Mouse (Mus musculus) limb, embryonic 10.5 days (tissue): ENCODE measurements around the gene Ankrd6. TPM values are rescaled to one million over a fixed set of nuclear protein-coding genes. Genes with fewer than 3 reads are reported as not detected.

Source experiments
- DNase-seq: peaks from one replicate; pipeline ENCODE4 v3.0.0-alpha.2; 2017; ENCODE audit warnings: low spot score
- H3K27ac ChIP-seq: fragments of 300-500 bp; sonication (generic); 2 replicates; pipeline ENCODE4 v1.5.1; 2016; ENCODE audit warnings: mild to moderate bottlenecking
- H3K27me3 ChIP-seq: fragments of 300-500 bp; sonication (generic); 2 replicates; pipeline ENCODE4 v1.6.1; 2016; ENCODE audit warnings: low read depth, mild to moderate bottlenecking; ENCODE audit not compliant: poor library complexity, severe bottlenecking
- H3K36me3 ChIP-seq: fragments of 300-500 bp; sonication (generic); 2 replicates; pipeline ENCODE4 v1.6.1; 2016; ENCODE audit warnings: mild to moderate bottlenecking, moderate library complexity
- H3K4me1 ChIP-seq: fragments of 300-500 bp; sonication (generic); 2 replicates; pipeline ENCODE4 v1.6.1; 2016
- H3K4me3 ChIP-seq: fragments of 300-500 bp; sonication (generic); 2 replicates; pipeline ENCODE4 v1.5.1; 2016; ENCODE audit warnings: mild to moderate bottlenecking, moderate library complexity
- H3K9me3 ChIP-seq: fragments of 300-500 bp; sonication (generic); replicated peaks from 2 replicates; pipeline ENCODE4 v1.6.1; 2016; ENCODE audit warnings: mild to moderate bottlenecking
- WGBS: fragments of 180-500 bp; shearing (Covaris S2); methylation state at CpG from one replicate; pipeline ENCODE4 v1.1.7; 2016; 5-methylcytosine and 5-hydroxymethylcytosine counted together
- polyA plus RNA-seq: library from polyadenylated mRNA; unstranded; fragments of >200 nt; fragmentation: Nextera tagmentation; extraction: Ambion mirVana; gene quantifications from 2 replicates; pipeline ENCODE4 v1.2.1, GENCODE M21; 2016

Gene Ankrd6
- polyA plus RNA-seq, 1 experiment from 2014 or later, result 8.4 TPM

DNA sequence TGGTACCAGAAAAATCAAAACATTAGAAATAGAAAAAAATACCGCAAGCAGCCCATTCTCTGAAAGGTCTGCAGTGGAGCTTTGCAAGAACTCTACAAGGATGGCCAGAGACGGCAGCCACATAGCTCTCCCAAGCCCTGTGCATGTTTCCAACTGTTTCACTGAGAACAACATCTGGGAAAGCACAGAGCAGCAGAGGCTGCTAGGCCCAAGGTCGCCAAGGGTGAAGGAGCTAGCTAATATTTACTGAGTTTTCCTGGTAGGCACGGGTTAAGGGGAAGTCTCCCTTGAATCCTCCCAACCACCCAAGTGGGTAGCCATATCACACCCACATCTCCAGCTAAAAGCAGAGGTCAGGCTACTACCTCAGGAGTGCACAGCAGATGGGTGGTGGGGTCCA, 69.6 kb downstream of the Ankrd6 start:
- 81% methylated on average over 4 of the region's 4 CpGs for WGBS
- no peaks in the 10 kb centered on the region for H3K36me3 ChIP-seq
- peaks cover 44% of the 10 kb centered on the region for H3K4me1 ChIP-seq
- H3K4me3 ChIP-seq, result no peak overlapping the region
- no peak for DNase-seq
- H3K27ac ChIP-seq, result peak overlapping the region; percentile 17; the same call in 1 of the 2 replicates
- no peaks in the 10 kb centered on the region for H3K27me3 ChIP-seq
- no peaks in the 10 kb centered on the region for H3K9me3 ChIP-seq

DNA sequence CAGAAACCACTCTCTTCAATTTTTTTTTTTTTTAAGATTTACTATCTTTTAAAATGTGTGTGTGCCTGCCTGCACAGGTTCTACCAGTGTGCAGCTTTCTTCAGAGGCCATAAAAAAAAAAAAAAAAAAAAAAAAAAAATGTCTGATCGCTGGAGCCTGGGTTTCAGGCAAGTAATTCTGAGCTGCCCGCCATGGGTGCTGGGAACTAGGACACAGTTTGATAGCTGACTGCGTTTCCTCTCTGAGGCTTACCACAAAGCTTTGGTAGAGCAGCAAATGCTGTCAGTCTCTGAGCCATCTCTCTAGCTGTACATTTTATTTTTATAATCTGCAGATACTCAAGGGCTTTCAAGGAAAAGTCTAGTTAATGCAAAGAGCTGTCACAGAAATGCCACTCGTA, 76.0 kb downstream of the Ankrd6 start:
- Histone ChIP-seq H3K36me3 (no peaks in the 10 kb centered on the region), H3K4me1 (peaks cover 11% of the 10 kb centered on the region), H3K4me3 (no peak overlapping the region), H3K27ac (no peak overlapping the region), H3K9me3 (no peaks in the 10 kb centered on the region), H3K27me3 (no peaks in the 10 kb centered on the region)
- no peak for DNase-seq
- WGBS, result 87% methylated on average over 4 of the region's 4 CpGs

DNA sequence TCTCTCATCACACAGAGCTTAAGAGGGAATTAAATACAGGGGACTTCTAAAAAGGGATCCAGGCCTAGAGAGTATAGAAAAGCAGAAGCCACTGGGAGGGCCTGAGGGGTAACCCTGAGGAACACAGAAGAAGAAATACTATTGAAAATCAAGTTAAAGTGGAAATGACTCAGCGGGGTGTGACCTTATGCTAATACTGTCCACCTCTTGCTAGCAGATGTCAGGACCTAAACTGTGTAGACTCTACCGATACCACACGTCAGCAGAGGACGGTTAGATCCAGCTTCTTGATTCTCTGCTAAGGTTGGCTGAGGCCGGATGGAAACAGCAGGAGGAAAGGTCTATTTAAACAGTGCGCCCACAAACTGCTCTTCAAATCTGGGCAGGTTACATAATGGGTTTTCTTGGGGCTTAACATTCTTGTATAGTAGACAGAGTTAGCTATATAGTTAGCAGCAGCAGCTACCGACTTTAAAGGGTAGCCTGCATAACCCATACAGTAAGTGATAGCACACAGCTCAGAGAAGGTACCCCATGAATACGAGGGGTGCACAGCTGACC, 78.4 kb downstream of the Ankrd6 start:
- H3K36me3 ChIP-seq, result no peaks in the 10 kb centered on the region
- peaks cover 8% of the 10 kb centered on the region for H3K4me1 ChIP-seq
- no peaks in the 10 kb centered on the region for H3K27me3 ChIP-seq
- 91% methylated on average over 8 of the region's 8 CpGs for WGBS
- H3K9me3 ChIP-seq, result no peaks in the 10 kb centered on the region
- H3K27ac ChIP-seq, result no peak overlapping the region
- no peak overlapping the region for H3K4me3 ChIP-seq
- no peak for DNase-seq

DNA sequence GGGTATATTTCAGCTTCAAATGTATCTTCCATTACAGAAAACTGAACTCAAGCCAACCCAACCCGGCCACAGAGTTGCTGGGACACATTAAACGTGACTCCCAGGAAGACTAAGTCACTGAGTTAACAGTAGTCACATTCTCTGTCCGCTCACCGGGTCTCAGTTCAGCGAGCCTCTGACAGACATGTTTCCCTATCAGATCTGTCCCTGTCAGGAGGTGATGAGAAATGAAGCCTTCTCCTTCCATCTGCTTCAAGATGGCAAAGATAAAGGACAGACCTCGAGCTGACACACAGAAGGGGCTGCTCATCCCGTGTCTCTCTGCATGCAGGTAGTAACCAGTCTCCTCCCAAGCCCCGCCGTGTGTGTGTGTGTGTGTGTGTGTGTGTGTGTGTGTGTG, 81.3 kb downstream of the Ankrd6 start:
- WGBS, result 68% methylated on average over 9 of the region's 9 CpGs
- no peak for DNase-seq
- Histone ChIP-seq H3K4me3 (no peak overlapping the region), H3K9me3 (no peaks in the 10 kb centered on the region), H3K27ac (no peak overlapping the region), H3K36me3 (no peaks in the 10 kb centered on the region), H3K4me1 (peaks cover 9% of the 10 kb centered on the region), H3K27me3 (0 out of 2 replicates have a peak, but pooled peaks cover 5% of the 10 kb centered on the region)

DNA sequence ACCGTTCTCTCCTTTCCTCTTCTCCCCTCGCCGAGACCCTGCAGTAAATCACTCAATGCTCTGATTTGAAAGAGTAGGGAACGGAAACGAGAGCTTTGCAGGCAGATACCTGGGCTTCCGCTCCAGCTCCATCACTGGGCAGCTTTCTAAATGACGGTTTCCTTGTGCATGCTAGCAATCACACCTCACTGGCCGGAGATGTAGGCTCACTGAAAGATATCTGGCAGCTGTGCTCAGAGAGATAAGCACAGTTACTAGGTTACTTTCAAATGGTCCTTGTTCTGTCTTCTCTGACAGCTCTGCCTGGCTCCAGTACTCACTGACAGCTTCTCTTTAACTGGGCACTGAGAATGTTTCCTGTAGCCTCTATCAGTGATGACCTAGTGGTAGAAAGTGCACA, 81.8 kb downstream of the Ankrd6 start:
- DNase-seq, result no peak
- H3K4me3 ChIP-seq, result no peak overlapping the region
- WGBS, result 33% methylated on average over 8 of the region's 8 CpGs
- H3K27ac ChIP-seq, result no peak overlapping the region
- H3K36me3 ChIP-seq, result no peaks in the 10 kb centered on the region
- H3K9me3 ChIP-seq, result no peaks in the 10 kb centered on the region
- H3K27me3 ChIP-seq, result 0 out of 2 replicates have a peak, but pooled peaks cover 5% of the 10 kb centered on the region
- peaks cover 15% of the 10 kb centered on the region for H3K4me1 ChIP-seq

DNA sequence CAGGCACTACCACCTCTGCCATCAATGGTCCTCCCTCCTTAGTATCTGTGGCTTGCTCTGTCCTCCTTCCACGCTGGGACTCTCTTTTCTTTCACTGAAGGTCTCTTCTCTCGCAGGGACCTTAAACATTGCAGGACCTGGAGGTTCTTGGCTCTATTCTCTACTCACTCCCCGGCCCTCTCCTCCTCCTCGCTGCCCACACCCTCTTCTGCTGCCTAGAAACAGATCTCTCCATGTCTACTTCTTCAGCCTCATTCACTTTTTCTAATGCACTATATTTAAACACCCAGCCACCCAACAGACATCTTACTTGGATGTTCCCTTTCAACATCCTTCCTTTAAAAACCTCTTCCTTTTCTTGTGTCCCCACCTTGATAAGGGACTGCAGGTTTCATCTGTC, 82.2 kb downstream of the Ankrd6 start:
- 88% methylated on average over 4 of the region's 4 CpGs for WGBS
- no peaks in the 10 kb centered on the region for H3K9me3 ChIP-seq
- H3K36me3 ChIP-seq, result no peaks in the 10 kb centered on the region
- H3K4me3 ChIP-seq, result no peak overlapping the region
- no peak for DNase-seq
- H3K27ac ChIP-seq, result no peak overlapping the region
- peaks cover 19% of the 10 kb centered on the region for H3K4me1 ChIP-seq
- 0 out of 2 replicates have a peak, but pooled peaks cover 5% of the 10 kb centered on the region for H3K27me3 ChIP-seq

DNA sequence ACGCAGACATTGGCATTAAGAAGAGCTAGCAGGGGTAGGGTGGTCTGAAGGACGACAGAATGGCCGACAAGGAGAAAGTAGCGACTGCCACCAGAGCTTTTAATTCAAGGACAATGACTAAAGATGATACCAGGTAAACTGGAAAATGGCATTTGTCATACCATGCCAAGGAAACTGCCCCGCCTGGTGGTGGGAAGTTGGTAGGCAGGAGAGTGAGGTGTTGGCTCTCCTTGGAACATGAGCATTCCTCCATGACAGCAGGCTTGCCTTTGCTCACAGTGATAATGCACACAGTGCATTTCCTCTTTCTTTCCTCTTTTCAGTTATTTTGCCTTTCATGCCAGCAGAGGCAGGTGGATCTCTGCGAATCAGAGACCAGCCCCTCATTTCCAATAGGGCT, 83.2 kb downstream of the Ankrd6 start:
- Histone ChIP-seq H3K4me3 (no peak overlapping the region), H3K27me3 (0 out of 2 replicates have a peak, but pooled peaks cover 5% of the 10 kb centered on the region), H3K36me3 (no peaks in the 10 kb centered on the region), H3K27ac (no peak overlapping the region), H3K4me1 (peaks cover 28% of the 10 kb centered on the region), H3K9me3 (no peaks in the 10 kb centered on the region)
- WGBS, result 79% methylated on average over 6 of the region's 6 CpGs
- DNase-seq, result no peak

DNA sequence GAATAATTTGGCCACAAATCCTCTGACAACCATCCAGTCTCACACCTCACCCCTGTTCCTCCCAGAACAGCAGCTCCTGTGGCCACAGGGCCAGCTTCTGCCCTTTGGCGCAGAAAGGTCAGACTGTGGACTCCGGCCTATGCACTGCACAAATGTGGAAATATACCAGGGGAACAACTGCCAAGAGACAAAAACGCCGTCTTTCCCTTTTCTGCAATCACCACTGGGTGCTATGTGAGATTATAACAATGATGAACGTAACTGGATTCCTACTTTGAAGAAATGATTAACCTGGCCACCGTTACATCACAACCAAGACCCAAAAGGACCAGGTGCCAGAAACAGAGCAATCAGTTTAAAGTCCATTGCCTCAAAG, 85.8 kb downstream of the Ankrd6 start:
- no peak for DNase-seq
- 93% methylated on average over 6 of the region's 6 CpGs for WGBS
- Histone ChIP-seq H3K27me3 (0 out of 2 replicates have a peak, but pooled peaks cover 5% of the 10 kb centered on the region), H3K9me3 (no peaks in the 10 kb centered on the region), H3K36me3 (no peaks in the 10 kb centered on the region), H3K27ac (no peak overlapping the region), H3K4me1 (peaks cover 40% of the 10 kb centered on the region), H3K4me3 (no peak overlapping the region)

DNA sequence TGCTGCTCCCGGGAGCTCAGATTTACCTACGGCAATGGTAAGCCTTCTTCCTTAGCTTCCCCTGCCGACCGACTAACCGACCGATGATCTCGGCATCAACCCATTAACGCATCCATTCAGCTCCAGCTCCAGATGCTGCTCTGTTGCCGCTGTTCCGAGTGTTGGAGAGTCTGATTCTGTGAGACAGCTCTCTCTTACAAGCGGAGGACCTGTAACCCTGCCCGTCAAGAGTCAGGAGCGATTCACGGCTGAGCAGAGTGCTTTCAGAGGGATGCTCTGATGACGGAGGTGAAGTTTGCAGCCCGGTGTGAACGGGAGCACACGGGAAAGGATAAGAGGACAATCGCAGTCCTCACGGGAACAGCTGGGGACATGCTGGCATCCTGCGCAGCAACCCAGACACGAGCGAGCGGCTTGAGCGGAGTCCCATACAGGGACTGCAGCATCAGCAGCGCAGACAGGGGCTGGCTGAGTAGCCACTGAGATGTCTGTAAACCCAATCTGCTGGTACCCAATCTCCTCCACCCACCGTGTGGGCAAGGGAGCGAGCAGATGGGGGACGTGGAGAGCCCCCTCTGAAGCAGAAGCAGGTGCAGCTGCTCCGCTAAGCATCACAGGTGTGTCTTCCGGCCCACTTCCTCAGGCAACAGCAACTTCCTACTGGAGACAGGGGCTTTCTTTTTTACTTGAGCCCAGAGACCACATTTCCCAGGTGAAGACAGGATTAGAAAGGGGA, 86.3 kb downstream of the Ankrd6 start:
- no peak for DNase-seq

DNA sequence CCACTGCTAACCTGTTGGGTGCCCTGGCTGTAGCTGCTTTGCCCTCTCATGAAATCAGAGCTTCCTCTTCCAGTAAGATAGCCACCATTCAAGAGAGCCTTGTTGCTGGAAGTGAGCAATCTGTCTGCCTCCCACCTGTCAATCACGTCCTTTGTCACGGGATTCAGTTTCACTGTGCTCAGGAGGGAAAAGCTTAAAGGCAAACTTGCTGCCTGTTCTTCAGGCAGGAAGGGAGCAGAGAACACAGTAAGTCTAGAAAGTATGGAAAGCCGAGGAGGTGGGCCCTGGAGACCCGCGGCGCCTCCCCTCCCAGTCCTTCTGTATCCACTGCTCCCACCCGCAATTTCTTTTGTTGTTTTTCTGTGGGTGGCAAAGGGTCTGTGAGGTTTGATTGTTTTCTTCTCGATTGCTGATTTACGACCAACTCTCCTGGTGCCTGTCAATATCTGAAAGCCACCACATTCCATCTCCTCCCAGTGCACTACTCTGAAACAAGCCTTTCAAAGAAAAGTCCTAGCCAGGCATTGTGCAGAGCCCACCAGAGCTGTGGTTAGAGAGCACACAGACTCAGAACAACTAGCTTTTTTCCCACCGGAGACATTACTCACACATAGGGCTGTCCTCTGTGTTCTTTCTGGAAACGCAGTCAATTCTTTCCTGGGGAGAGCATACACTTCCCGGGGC, 87.1 kb downstream of the Ankrd6 start:
- Histone ChIP-seq H3K9me3 (no peaks in the 10 kb centered on the region), H3K4me3 (peak overlapping the region; percentile 11), H3K27ac (peak overlapping the region; percentile 53), H3K27me3 (0 out of 2 replicates have a peak, but pooled peaks cover 5% of the 10 kb centered on the region), H3K36me3 (no peaks in the 10 kb centered on the region), H3K4me1 (peaks cover 36% of the 10 kb centered on the region)
- WGBS, result 43% methylated on average over 12 of the region's 12 CpGs
- no peak for DNase-seq

More for the DNA sequence above, 86.3 kb downstream of the Ankrd6 start:
- WGBS, result 59% methylated on average over 31 of the region's 31 CpGs
- Histone ChIP-seq H3K4me3 (peak overlapping the region; percentile 11), H3K9me3 (no peaks in the 10 kb centered on the region), H3K27ac (peak overlapping the region; percentile 53; the same call in 1 of the 2 replicates), H3K27me3 (0 out of 2 replicates have a peak, but pooled peaks cover 5% of the 10 kb centered on the region), H3K36me3 (no peaks in the 10 kb centered on the region), H3K4me1 (peaks cover 40% of the 10 kb centered on the region)

DNA sequence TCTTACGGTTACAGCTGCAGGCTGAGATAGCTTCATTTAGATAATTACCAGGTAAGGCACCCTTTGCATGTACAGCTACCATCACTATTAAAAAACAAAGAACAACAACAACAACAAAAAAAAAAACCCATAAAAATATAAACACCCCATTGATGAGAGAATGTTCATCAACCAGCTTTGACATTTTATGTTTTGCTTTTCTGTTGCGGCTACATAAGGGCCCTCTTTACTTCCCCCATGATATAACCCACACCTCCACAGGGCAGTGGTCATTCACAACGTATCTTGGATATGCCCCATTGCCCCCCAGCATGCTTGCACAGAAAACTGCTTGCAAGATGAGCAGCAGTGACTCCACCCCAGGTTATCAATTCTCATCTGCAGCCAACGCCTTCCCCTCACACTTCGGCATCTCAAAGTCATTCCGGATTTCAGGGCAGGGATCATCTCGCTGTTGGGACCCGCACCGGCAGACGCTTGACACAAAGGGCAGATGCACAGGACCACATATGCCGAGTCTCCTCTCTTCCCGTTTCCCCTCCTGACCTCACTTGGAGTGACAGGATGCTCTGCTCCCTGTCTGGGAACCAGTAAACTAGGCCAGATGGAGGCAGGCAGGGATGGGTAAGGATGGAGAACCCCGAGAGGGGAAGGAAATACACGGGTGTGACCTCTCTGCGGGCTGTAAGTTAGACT, 87.7 kb downstream of the Ankrd6 start:
- no peaks in the 10 kb centered on the region for H3K9me3 ChIP-seq
- 59% methylated on average over 15 of the region's 15 CpGs for WGBS
- DNase-seq, result no peak
- H3K4me3 ChIP-seq, result no peak overlapping the region
- H3K27me3 ChIP-seq, result 0 out of 2 replicates have a peak, but pooled peaks cover 5% of the 10 kb centered on the region
- peak overlapping the region; percentile 53 for H3K27ac ChIP-seq
- H3K36me3 ChIP-seq, result no peaks in the 10 kb centered on the region
- H3K4me1 ChIP-seq, result peaks cover 33% of the 10 kb centered on the region

DNA sequence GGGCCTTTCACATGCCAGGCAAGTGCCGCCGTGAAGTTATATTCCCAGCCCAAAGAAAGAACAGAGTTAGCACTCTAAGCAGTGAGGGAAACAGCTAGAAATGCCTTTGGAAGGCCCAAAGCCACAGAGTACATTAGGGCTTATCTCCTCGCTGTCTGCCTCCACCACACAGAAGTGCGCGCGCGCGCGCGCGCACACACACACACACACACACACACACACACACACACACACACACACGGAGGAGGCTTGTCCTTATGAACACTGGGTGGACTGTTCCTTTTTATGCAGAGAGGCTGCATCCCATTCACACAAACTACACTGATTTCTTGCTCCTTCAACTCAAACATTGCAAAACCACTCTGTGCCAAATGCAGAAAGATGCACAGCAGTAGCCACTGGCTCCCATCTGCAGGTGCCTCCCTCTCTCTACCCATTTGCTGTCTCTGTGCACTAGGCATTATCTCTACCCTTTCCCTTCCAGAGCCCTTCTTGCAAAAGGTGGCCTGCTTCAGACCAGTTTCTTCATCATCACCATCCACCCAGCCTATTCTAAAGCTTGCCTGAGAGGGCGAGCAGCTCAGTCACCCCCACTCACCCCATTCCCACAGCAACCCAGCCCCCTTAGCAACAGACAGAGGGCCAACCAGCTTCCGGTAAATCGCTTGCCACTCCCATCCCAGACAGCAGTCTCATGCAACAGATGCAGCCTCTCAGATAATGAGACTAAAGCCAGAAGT, 88.5 kb downstream of the Ankrd6 start:
- Histone ChIP-seq H3K9me3 (no peaks in the 10 kb centered on the region), H3K36me3 (no peaks in the 10 kb centered on the region), H3K27ac (peak overlapping the region; percentile 48; the same call in 1 of the 2 replicates), H3K4me3 (no peak overlapping the region), H3K4me1 (peaks cover 33% of the 10 kb centered on the region), H3K27me3 (0 out of 2 replicates have a peak, but pooled peaks cover 5% of the 10 kb centered on the region)
- DNase-seq, result no peak
- 84% methylated on average over 15 of the region's 15 CpGs for WGBS
